Mouse (Mus musculus) CH12.LX (cell line): ENCODE results near the gene Tmtc1.

Experiments used
- CTCF ChIP-seq, 2 experiments: IDR thresholded peaks in 1 of 2; conservative IDR thresholded peaks in 1 of 2; 2 replicates each; pipeline ENCODE4 v1.5.1; 2011 to 2012; ENCODE audit warnings: low read depth in 2 of 2, low read length in 2 of 2, improper control_type of control experiment in 1 of 2, inconsistent platforms in 1 of 2, mild to moderate bottlenecking in 1 of 2, moderate library complexity in 1 of 2
- POLR2A ChIP-seq: IDR thresholded peaks from 2 replicates; pipeline ENCODE4 v1.6.1; 2011; ENCODE audit warnings: low read depth, mild to moderate bottlenecking, improper control_type of control experiment, low read length

DNA sequence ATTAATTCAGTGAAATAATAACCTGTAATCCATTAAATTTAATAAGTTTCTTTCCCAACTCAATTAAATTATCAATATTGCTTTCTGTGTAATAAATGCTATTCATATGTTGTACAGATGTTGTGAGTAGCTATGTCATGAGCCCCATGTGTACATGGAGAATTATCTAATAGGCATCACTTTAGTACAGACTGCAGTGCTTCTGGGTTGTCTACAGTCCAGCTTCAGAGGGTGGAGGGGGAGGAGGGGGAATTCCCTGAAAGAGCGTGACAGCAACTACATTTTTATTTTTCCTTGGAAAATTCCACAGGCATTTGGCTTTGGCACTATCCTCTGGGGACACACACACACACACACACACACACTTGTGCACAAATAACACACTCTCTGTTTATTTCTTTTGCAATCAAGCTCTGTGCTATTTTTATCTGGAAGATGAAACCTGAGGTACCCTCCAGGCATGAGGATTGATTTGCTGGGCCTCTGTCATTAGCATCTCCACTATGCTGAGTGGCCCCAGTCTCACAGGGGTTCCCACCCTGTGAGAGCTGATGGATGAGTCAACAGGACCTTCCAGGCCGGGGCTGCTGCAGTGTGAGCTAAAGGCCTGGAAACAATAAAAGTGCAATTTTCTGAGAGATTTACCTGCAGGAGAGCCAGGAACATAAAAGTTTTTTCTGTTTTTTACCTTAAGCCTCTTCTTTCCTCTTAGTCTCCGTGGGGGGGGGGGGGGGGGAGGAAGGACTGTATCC is 23.2 kb upstream of the Tmtc1 start:
- TF ChIP-seq CTCF (conservative IDR thresholded peaks at IDR 0.05 in 1 of 2, IDR thresholded peaks at IDR 0.05 in 1 of 2; ENCODE audit: low read depth in 2 of 2, low read length in 2 of 2), result no peak
- TF ChIP-seq POLR2A, result no peak
